Mouse (Mus musculus): Measurements from ENCODE around the gene Trim15.
A peak's percentile ranks its signal among the peaks of the same experiment; 100 is the strongest.

Trim15 gene

DNA sequence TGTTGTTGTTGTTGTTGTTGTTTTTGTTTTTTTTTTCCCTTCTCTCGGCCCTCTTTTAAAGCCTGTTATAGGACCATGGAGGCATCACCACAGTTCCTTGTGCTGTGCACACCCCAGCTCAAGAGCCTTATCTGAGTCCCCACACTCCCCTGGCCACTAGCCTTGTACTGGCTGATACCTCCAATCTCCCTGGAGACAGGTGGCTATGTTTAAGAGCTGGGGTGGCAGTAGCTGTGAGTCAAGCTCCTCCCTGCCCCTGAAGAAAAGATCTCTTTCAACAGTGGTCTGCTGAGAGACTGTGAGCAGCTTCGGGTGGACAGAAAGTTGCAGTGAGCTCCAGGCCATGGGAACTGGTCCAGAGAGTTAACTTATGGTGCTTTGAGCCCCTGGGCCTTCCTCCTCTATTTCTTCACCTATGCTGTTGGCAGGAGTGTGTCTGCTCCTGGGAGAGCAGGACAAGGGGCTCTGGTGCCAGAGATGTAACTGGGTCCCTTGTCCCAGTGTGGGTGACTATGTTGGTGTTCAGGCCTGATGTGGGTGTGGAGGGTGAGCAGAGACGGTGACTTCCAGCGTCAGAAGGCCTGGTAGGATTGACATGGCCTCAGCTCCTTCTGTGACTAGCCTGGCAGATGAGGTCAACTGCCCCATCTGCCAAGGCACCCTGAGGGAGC is 2.4 kb upstream of the Trim15 start, which contains the start of gene Trim10:
TSS of gene Trim10 (plus strand) at position 291 of the 671 bp plus-strand sequence.
- DNase-seq (ENCODE audit: low read depth, low spot score): no peak

DNA sequence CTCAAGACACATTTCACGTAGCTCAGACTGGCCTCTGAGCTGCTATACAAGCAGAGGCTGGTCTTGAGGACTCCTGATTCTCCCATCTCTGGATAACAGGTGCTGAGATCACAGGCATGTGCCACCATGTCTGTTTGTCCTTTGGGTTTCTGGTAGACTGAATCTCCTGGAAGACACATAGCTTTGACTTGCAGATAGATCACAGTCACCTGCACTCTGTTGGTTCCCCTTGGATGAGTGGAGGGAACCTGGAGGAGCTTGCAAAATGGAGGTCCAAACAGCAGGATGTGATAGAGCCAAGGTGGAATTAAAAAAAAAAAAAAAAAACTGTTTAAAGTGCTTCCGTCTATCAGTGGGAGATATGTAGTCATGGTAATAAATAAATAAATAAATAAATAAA is 1.8 kb upstream of the Trim15 start:
- DNase-seq (ENCODE audit: low read depth, low spot score): no peak

DNA sequence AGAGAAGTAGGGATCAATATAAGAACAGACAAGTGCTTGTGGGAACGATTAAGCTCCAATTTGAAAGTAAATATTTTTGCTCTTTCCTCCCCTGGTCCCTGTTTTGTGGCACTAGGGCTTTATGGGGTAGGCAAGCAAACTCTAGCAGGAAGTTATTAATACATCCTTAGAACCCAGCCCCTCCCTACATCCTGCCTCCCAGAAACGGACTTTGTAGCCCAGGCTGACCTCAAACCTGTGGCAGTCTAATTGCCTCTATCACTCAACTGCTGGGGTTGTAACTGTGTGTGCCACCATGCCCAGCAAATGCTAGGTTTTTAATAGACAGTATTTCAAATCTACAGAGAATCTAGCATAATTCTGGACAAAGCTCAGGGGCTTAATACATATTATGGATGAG is 5.3 kb downstream of the Trim15 start:
- DNase-seq (ENCODE audit: low read depth, low spot score): no peak

DNA sequence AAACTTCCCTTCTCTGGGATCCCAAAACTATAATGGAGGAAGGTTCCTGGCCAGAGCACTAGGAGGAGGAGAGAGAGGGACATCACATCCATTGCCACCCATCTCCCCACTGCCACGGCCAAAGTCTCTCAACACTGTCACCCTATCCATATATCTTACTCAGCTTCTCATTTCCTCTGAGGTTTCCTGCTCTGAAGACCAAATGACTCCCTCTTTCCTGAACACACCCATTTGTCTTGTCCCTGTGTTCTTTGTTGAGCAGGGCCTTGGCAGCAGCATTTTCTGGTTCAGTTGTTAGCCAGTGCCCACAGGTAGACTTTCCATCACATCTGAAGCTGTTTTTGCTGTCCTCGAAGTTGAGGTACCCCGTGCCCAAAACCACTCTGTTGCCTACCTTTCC is 8.8 kb downstream of the Trim15 start:
- no peak for DNase-seq (ENCODE audit: low read depth, low spot score)

DNA sequence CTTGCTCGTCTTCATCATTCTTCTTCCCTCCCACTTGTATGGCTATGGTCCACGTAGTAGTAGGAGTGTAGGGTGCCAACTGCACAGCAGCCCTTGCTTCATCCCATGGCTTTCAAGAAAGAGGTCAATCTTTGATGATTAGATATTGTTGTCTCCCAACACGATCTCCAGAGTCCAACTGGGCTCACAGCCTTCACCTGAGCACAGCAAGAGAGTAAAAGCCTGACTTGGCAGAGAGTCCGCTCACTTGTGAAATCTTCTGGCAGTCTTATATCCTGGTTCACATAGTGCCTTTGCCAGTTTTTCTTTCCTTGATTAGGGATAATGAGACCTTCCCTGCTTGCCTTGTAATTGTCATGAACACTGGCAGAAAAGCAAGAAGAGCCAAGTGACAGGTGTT is 10.8 kb downstream of the Trim15 start:
- DNase-seq (ENCODE audit: low read depth, low spot score): no peak

DNA sequence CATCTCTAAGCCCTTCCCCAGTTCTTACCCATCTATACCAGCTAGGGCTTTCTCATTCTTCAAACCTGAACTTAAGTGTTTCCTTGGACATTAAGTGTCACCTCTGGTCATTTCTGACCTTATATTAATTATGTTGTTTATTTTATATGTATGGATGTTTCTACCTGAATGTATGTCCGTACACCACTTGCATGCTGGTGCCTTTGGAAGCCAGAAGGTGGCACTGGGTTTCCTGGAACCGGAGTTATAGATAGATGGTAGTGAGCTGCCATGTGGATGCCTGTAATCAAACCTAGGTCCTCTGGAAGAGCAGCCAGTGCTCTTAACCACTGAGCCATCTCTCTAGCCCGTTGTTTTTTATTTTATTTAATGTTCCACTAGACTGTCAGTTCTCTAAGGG is 11.5 kb downstream of the Trim15 start:
- no peak for DNase-seq (ENCODE audit: low read depth, low spot score)

DNA sequence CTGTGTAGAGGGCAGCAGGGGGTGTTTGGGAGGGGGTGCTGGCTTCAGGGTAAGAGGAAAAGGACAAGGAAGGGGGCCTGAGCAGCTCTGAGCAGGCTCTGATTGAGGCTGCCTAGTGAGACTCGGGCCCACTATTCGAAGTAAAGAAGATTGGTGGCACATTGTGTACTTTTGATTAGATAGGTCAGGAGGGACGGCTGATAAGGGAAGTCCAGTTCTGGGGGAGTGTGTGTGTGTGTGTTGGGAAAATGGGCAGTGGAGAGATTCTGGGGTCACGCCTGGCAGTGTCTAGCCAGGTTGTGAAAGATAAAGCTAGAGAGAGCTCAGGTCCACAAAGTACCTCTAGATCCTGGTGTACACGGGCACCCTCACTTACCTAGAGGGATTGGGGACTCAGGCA is 15.4 kb downstream of the Trim15 start:
- no peak for DNase-seq (ENCODE audit: low read depth, low spot score)

DNA sequence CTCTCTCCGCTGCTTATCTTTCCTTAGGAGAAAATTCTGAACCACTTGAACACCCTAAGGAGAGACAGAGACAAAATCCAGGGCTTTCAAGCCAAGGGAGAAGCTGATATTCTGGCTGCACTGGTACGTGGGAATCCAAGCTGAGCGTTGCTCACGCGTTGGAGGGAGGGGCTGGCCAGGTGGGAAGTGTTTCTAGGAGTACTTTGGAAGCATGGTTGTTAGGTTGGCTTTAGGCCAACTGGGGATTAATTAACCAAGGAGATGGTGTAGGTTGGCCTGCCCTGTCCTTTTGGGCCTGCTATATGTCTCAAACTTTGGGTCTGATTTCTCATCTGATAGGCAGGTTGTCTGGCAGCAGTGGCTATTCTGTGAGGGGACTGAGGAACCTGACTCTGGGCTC is 15.8 kb downstream of the Trim15 start:
- no peak for DNase-seq (ENCODE audit: low read depth, low spot score)

DNA sequence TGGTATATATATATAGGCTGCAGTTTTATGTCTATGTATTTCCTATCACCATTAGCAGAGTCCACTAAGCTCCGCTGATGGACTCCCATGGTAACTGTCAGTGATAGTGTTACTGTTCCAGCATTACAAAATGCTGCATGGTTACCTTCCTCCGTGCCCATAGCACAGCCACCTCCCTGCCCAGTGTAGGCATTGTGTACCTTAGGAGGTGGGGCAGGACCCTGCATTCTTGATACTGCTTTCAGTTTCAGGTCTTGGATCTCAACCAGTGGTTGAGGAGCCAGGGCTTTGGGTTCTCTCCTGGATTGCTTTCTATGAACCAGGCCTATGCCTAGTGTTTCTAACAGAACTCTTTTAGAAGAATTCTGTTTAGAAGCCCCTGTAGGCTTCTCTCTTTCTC is 17.0 kb downstream of the Trim15 start:
- DNase-seq (ENCODE audit: low read depth, low spot score): no peak

DNA sequence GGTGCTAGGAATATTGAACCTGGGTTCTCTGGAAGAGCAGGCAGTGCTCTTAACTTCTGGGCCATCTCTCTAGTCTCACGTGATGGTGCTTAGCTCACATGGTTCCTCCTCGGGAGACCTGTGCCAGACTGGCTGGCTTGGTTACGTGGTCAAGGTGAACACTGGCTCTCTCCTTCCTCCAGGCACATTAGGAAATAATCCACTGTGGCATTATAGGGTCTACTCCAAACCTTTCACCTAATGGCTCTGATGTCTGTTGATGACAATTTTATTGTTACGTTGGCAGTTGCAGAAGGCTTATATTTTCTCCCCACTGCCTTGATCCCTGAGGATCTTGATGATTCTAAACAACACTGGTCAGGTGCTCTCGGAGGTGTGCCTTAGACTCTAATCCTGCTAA is 18.1 kb downstream of the Trim15 start:
- no peak for DNase-seq (ENCODE audit: low read depth, low spot score)

DNA sequence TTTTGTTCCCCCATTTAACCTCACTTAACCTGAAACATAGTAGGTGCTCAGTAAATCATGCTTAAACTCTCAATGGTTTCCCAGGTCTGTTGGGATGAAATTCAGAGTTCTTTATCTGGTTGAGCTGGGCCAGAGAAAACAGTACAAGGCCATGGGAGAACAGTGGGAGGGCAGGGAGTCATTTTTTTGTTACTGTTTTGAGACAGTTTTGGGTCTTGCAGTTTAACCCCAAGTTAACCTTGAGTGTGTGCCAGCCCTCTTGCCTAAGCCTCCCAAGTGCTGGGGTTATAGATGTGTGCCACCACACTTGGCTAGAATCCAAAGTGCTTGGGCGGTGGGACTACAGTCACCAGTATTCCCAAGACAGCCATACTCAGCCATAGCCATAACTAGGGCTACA is 22.3 kb downstream of the Trim15 start:
- no peak for DNase-seq (ENCODE audit: low read depth, low spot score)

DNA sequence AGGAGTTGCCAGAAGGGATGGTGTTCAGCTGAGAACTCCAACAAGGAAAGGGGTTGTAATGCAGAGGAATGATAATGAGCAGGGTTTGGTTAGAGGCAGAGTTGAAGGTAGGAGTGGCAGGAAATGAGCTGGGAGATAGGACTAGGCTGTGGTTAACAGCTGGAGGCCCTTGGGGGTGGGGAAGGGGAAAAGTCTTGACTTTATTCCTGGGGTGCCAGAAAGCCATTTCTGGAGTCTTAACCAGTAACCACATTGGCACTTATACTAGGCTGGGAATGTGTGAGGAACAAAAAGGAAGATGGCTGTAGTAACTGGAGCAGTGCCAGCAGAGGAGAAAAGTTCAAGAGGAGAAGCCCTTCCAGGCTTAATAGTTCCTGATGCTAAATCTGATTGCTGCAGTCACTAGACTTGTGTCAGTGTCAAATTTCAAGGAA is 22.7 kb downstream of the Trim15 start:
- peak; percentile 93 for DNase-seq (ENCODE audit: low read depth, low spot score)

DNA sequence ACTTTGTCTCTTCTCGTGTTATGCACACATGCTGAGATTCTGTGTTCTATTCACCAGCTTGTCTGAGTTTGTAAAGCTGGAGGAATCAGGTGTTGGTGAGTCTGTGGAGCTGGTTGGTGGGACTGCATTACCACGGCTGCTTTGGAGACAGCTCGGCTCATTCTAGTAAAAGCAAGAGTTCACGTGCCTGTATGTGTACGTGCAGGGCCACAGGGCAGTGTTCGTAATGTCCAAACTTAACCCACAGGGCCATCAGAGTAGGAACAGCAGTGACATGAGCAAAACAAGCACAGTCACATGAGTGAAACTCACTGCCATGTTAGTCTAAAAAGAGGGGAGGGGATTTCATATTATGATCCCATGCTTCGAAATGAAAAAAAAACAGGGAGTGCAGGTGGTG is 23.3 kb downstream of the Trim15 start:
- peak; percentile 21 for DNase-seq (ENCODE audit: low read depth, low spot score)

DNA sequence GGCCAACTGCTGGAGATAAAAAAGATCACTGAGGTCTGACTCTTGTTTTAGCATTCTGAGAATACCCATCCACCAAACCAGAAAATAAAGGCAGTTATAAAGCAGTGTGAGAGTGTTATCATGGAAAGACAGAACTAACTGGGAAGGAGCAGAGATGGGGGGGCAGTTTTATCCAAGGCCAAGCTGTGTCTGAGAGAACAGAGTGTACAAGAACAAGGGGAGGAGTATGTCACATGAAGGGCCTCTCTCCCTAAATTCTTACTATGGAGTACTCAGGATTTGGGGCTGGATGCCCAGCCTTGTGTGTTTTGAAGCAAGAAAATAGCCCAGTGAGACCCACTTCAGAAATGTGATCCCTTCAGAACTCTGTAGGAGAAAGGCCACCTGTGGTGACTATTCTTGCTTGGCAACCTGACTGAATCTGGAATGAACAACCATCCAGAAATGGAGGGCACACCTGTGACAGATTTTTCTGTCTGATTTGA is 26.0 kb downstream of the Trim15 start:
- DNase-seq (ENCODE audit: low read depth, low spot score): no peak

DNA sequence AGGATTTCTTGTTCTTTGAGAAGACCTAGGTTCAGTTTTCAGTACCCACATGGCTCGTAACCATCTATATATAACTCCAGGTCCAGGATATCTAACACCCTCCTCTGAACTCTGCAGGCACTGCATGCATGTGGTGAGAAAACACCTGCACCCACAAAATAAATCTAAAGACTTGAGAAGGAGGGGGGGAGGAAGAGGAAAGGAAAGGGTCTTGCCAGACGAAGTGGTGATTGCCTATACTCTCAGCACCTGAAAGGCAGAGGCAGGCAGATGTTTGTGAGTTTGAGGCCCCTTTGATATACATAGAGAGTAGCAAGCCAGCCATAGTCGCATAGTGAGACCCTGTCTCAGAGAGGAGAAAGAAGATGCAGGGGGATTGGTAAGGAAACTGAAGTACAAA is 27.1 kb downstream of the Trim15 start:
- no peak for DNase-seq (ENCODE audit: low read depth, low spot score)

DNA sequence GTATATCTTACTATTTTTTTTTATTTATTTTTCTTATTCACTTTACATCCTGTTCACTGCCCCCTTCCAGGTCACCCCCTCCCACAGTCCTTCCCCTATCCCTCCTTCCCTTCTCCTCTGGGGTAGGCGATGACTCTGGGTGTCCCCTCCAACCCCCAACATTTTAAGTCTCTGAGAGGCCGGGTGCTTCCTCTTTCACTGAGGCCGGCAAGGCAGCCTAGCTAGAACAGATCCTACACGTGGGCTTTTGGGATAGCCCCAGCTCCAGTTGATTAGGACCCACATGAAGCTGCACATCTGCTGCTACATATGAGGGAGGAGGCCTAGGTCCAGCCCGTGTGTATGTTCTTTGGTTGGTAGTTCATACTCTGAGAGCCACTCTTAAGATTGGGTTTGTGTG is 28.0 kb downstream of the Trim15 start:
- no peak for DNase-seq (ENCODE audit: low read depth, low spot score)

DNA sequence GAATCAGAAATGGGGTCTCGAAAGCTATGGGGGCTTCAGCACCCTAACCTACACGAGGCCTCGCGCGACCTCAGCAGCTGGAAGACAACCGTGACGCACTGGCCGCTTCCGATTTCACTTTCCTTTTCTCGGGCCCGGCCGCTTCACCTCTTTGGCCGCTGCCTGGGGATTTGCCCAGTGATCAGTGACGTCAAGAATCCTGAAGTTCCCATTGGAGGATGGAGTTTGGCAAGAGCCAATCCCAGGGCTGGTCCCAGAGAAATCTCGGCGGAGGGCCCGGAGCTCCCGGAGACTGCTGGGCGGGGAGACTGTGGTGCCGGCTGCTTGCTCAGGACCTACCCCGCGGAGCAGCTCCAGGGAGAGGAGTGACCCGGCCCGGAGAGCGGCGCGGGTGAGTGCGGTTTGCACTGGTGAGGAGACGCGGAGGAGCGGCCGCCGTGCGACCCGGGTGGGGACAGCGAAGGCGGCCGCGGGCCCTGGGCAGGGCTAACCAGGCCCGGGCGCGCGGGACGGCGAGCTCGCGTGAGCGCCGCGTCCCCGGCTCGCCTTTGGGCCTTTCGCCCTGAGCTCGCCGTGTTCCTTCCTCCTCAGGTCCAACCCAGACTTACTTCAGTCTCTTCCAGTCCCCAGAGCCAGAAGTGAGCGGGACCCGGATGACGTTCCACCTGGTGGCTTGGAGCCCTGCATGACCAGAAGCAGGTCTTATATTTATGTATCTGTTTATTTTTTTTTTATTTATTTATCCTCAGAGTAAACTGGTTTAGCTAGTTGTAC is 29.9 kb downstream of the Trim15 start, which contains the start of gene Trim26:
TSS of gene Trim26 (plus strand) at position 261 of the 774 bp plus-strand sequence.
- peak; percentile 99 for DNase-seq (ENCODE audit: low read depth, low spot score)

DNA sequence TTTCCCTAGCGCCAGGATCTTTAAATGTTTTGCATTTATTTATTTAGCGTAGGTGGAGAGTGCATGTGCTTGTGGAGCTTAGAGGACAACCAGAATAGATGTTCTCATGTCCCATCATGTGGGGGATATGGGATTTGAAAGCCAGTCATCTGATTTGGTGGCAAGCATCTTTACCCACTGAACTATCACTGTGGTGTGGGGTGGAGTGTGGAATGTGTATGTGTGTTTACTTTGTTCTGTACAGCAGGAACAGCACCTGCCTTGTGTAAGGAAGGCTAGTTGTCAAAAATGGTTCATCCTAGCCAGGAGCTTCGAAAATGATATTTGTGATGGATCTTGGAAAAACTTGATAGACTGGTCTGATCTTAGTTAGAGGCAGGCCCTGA is 30.6 kb downstream of the Trim15 start:
- no peak for DNase-seq (ENCODE audit: low read depth, low spot score)

DNA sequence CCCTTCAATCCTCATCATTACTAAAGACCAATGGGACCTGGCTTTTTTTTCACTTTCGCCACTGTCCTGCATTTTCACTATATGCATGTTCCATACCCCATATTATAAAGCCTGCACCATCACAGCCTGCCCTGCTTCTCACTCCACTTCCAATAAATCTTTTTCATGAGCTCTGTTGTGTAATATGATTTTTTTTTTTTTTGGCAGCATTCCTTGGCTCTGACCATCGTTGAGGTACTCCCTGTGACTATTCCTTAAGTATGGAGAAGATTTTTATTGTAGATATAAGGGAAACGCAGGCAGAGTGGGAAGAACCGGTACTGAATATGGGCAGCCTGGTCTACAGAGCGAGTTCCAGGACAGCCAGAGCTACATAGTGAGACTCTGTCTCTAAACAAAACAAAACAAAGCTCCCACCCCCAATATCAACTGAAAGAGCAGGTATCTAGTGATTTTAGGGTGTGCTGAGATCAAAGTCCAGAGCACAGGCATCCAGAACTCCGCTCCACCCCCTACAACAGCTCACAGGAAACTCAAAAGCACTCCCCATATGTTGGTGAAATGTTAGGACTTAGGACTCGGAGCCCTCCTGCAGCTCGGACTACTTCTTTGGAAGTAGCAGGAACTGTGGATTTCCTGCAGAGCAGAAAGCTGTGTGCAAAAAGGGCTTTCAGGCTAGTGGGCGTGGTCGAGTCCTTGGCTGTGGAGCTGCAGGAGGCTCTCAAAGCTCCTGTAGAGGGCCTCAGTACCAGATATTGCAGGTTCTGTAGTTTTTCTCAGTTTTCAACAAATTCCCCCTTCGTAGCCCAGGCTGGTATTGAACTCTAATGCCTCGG is 31.2 kb downstream of the Trim15 start:
- DNase-seq (ENCODE audit: low read depth, low spot score): peak; percentile 93

DNA sequence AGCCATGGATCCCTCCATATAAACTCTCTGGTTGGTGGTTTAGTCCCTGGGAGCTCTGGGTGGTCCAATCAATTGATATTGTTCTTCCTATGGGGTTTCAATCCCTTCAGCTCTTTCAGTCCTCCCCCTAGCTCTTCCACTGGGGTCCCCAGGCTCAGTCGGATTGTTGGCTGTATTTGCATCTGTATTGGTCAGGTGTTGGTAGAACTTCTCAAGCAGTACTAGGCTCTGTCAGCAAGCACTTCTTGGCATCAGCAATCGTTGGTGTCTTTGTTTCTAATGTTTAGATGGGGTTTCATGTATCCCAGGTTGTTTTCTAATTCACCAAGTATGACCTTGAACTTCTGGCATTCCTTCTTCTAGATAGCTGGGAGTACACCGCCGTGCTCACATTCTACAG is 34.3 kb downstream of the Trim15 start:
- DNase-seq (ENCODE audit: low read depth, low spot score): peak; percentile 66

DNA sequence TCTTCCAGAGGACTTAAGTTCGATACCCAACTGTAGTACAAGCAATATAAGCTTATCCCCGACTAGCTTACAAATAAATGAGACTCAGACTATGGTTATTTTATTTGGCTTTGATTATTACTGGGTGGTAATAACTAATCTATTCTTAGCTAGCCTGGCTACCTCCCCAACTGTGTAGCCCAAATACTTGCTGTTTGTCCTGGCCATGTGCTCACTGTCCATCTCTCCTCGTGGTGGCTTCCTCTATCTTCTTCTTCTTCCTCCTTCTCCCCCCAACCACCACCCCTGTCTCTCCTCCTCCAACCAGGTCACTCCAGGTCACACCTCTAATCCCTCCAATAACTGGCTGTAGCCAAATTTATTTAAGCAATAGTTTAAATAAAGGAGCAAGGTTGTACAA is 36.5 kb downstream of the Trim15 start:
- no peak for DNase-seq (ENCODE audit: low read depth, low spot score)

DNA sequence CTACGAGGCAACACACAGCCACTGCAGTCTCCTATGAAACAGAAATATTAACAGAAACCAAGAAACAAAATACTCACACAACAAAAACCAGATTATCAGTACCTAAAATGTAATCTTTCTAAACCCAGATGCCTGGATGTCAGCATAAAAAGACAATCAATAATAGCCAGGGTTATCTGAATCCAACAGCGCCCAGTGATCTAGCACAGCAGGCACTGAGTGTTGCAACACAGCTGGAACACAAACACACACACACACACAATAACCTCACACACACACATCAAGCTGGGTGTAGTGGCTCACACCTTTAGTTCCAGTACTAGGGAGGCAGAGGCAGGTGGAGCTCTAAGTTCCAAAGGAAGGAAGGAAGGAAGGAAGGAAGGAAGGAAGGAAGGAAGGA is 38.5 kb downstream of the Trim15 start:
- DNase-seq (ENCODE audit: low read depth, low spot score): no peak

All from R1 (cell line).